Mouse (Mus musculus) limb, embryonic 11.5 days (tissue): Measurements from ENCODE around the gene Chst4. TPM values are rescaled to one million over a fixed set of nuclear protein-coding genes. Genes with fewer than 3 reads are reported as not detected.

Experiments
- ATAC-seq: fragments of 200-750 bp; cut with Nextera tagmentation; 2 replicates; pipeline ENCODE4 v1.8.0; 2017; ENCODE audit warnings: low read depth; ENCODE audit not compliant: insufficient number of reproducible peaks, low FRiP score, low TSS enrichment
- DNase-seq: peaks from one replicate; pipeline ENCODE4 v3.0.0-alpha.2; 2015; ENCODE audit warnings: low spot score
- H3K27ac ChIP-seq: fragments of 300-500 bp; sonication (generic); replicated peaks from 2 replicates; pipeline ENCODE4 v1.5.1; 2014; ENCODE audit warnings: low read depth, mild to moderate bottlenecking, low read length
- H3K27me3 ChIP-seq: fragments of 300-500 bp; sonication (generic); 2 replicates; pipeline ENCODE4 v1.6.1; 2014; ENCODE audit warnings: mild to moderate bottlenecking, low read length, mixed read lengths; ENCODE audit not compliant: control insufficient read depth, insufficient read depth
- H3K36me3 ChIP-seq: fragments of 300-500 bp; sonication (generic); 2 replicates; pipeline ENCODE4 v1.6.1; 2014; ENCODE audit warnings: mild to moderate bottlenecking, low read length, moderate library complexity, mixed read lengths; ENCODE audit not compliant: control insufficient read depth, insufficient read depth
- H3K4me1 ChIP-seq: fragments of 300-500 bp; sonication (generic); 2 replicates; pipeline ENCODE4 v1.6.1; 2014; ENCODE audit warnings: low read length, mixed read lengths; ENCODE audit not compliant: control insufficient read depth, insufficient read depth
- H3K4me2 ChIP-seq: fragments of 300-500 bp; sonication (generic); 2 replicates; pipeline ENCODE4 v1.6.1; 2014; ENCODE audit warnings: low read depth, mild to moderate bottlenecking, moderate library complexity; ENCODE audit not compliant: severe bottlenecking
- H3K4me3 ChIP-seq: fragments of 300-500 bp; sonication (generic); 2 replicates; pipeline ENCODE4 v1.5.1; 2014; ENCODE audit warnings: low read depth, low read length
- H3K9ac ChIP-seq: fragments of 300-500 bp; sonication (generic); 2 replicates; pipeline ENCODE4 v1.6.1; 2014; ENCODE audit warnings: mild to moderate bottlenecking, low read length
- H3K9me3 ChIP-seq: fragments of 300-500 bp; sonication (generic); 2 replicates; pipeline ENCODE4 v1.6.1; 2016; ENCODE audit warnings: low read length; ENCODE audit not compliant: control insufficient read depth
- WGBS: fragments of 180-500 bp; shearing (Covaris S2); extraction: QIAGEN DNeasy Blood & Tissue Kit; methylation state at CpG from one replicate; pipeline ENCODE4 v1.1.7; 2014; 5-methylcytosine and 5-hydroxymethylcytosine counted together
- polyA plus RNA-seq: library from polyadenylated mRNA; unstranded; fragments of >200 nt; fragmentation: Nextera tagmentation; extraction: Ambion mirVana; gene quantifications from 2 replicates; pipeline ENCODE4 v1.2.1, GENCODE M21; 2014

The Chst4 gene
- polyA plus RNA-seq, 1 experiment from 2014 or later = not detected

DNA sequence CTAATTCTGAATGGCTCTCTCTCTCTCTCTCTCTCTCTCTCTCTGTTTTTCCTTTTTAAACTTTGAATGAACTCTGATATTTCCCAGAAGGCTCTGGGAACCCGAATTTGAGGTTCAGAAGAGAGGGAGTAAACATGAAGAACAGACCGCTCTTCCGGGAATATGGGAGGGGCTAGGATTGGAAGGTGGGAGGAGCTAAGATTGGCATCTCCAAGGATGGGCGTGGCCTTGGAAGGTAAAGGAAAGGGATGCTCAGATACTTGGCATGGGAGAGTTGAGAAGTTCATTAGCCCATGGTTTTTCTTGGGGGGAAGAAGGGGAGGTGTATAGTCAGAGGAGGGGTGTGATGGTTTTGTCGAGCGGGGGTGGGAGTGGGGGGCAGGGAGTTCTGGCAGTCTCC, 17.5 kb downstream of the Chst4 start:
- Histone ChIP-seq H3K4me1 (no peaks in the 10 kb centered on the region), H3K9ac (no peak overlapping the region), H3K27ac (no peak overlapping the region), H3K27me3 (no peaks in the 10 kb centered on the region), H3K36me3 (no peaks in the 10 kb centered on the region), H3K4me2 (no peak overlapping the region), H3K9me3 (no peaks in the 10 kb centered on the region), H3K4me3 (no peak overlapping the region)
- DNase-seq (no peak), ATAC-seq (no peak)
- WGBS = 62% methylated on average over 6 of the region's 6 CpGs

DNA sequence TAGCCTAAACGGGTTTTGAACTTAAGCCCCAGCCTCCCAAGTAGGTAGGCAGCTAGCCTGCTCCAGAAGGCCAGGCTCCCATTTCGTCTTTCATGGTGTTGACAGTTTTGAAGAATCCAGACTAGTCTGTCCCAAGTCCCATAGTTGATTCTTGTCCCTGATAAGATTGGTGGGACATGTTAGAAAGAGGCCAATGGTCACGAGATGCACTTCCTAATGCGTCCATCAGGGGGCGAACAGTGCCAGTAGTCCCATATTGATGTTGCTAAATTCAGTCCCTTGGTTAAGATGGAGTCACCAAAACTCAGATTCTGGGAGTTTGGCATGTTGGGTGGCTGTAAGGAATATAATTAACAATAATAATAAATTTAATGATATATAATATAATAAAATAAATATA, 28.7 kb downstream of the Chst4 start:
- no peak for ATAC-seq
- Histone ChIP-seq H3K4me3 (no peak overlapping the region), H3K9me3 (no peaks in the 10 kb centered on the region), H3K27ac (no peak overlapping the region), H3K4me2 (no peak overlapping the region), H3K27me3 (no peaks in the 10 kb centered on the region), H3K36me3 (no peaks in the 10 kb centered on the region), H3K9ac (no peak overlapping the region), H3K4me1 (no peaks in the 10 kb centered on the region)
- DNase-seq = peak; percentile 67
- WGBS = 38% methylated on average over 5 of the region's 5 CpGs

DNA sequence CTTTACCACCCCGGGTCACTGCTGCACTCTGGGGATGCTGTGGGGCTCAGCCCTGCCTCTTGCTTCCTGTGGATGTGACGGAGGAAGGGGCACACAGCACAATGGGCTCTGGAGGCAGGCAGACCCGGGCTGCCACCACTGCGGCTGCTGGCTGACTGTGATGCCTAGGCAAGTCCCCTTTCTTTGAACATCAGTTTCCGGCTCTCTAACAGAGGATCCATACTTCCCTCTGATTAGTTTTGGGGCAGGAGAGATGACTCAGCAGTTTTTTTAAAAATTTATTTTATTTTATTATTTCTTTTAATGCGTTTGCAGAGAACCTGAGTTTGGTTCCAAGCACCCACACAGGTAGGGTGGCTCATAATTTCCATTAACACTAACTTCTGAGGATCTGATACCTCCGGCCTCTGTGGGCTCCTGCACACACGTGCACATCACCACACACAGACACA, 30.5 kb downstream of the Chst4 start:
- no peak for ATAC-seq

DNA sequence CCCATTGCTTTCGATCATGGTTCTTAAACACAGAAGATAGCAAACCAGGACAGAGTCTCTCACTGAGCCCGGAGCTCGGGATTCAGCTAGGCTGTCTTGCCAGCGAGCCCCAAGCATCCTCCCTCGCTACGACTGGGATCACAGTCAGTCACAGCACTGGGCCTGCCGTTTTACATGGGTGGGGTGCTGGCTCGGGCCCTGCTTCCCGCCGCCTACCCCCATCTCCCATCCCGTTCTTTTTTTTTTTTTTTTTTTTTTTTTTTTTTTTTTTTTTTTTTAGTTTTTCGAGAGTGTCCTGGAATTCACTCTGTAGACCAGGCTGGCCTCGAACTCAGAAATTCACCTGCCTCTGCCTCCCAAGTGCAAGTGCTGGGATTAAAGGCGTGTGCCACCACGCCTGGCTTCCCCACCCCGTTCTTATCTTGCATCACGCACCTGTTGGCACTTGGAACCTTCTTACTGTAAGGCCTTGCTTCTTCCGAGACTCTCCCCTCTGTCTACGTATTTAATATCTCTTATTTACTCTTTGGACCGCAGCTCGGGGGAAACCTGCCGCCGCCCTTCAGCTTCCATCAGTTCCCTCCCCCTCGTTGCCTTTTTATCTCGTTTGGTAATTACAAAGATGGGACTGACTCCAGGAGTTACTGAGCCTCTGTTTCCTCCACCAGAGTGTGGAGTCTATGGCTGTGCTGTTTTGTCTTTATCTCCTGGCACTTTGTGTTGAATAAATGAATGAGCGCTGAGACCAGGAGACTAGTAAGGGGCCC, 31.1 kb downstream of the Chst4 start:
- Histone ChIP-seq H3K4me2 (no peak overlapping the region), H3K4me3 (no peak overlapping the region), H3K9ac (no peak overlapping the region), H3K27ac (no peak overlapping the region), H3K9me3 (no peaks in the 10 kb centered on the region), H3K27me3 (no peaks in the 10 kb centered on the region), H3K4me1 (no peaks in the 10 kb centered on the region), H3K36me3 (no peaks in the 10 kb centered on the region)
- WGBS = 91% methylated on average over 26 of the region's 26 CpGs
- ATAC-seq (no peak), DNase-seq (no peak)

More for the DNA sequence above, 30.5 kb downstream of the Chst4 start:
- no peak for DNase-seq
- Histone ChIP-seq H3K9me3 (no peaks in the 10 kb centered on the region), H3K27me3 (no peaks in the 10 kb centered on the region), H3K4me1 (no peaks in the 10 kb centered on the region), H3K4me3 (no peak overlapping the region), H3K9ac (no peak overlapping the region), H3K27ac (no peak overlapping the region), H3K36me3 (no peaks in the 10 kb centered on the region), H3K4me2 (no peak overlapping the region)
- WGBS = 75% methylated on average over 8 of the region's 8 CpGs

DNA sequence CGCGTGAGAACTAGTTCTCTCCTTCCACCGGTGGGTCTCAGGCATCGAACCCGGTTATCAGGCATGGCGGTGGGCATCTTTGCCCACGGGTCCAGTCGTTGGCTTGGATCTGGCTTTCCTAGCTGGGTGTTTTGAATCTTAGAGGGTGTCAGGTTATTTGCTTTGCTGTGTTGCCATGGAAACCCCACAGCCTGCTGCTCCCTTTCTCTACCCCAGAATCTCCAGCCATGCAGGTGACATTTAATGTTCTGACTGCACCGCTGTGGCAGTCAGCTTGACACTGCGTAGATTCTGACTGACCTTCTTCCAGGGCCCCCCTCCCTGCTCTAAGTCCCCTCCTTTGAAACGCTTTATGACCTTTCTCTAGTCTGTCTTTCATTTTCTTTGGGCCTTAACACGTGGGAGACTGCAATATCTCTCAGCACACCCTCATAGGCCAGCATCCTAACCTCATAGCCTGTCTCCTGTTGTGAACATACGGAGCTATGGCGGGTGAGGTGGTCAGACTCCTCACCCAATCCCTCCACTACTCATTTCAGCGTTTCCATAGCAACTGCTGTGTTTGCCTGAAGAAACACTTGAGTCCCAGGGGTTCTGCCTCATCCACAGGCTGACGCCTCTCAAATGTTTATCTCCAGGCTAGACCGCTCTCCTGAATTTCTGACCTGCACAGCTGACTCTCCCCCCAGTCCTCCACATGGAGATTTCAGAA, 33.1 kb downstream of the Chst4 start:
- no peaks in the 10 kb centered on the region for H3K9me3 ChIP-seq
- ATAC-seq (no peak), DNase-seq (peak; percentile 28)
- H3K27me3 ChIP-seq = no peaks in the 10 kb centered on the region
- H3K27ac ChIP-seq = no peak overlapping the region
- H3K9ac ChIP-seq = no peak overlapping the region
- H3K36me3 ChIP-seq = no peaks in the 10 kb centered on the region
- H3K4me1 ChIP-seq = no peaks in the 10 kb centered on the region
- WGBS = 68% methylated on average over 17 of the region's 17 CpGs
- H3K4me2 ChIP-seq = no peak overlapping the region
- H3K4me3 ChIP-seq = no peak overlapping the region

DNA sequence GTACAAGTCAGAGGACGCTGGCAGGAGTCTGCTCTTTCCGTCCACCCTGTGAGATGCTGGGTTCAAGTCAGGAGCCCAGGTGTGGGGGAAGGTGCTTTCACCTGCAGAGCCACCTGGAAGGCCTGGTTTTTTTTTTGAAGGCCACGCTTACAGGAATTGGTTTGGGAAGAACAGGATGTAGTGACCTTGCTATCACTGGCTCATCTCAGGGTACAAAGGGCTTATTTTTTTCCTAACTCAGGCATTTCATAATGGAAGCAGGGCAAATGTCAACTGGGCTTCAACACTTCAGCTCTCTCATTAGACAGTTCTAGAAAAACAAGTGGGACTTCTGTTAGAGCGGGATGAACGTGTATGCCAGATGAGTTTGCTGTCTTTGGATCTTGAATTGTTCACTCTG, 35.2 kb downstream of the Chst4 start:
- ATAC-seq = no peak
- Histone ChIP-seq H3K36me3 (no peaks in the 10 kb centered on the region), H3K27me3 (no peaks in the 10 kb centered on the region), H3K4me2 (no peak overlapping the region), H3K27ac (no peak overlapping the region), H3K9me3 (no peaks in the 10 kb centered on the region), H3K4me3 (no peak overlapping the region), H3K4me1 (no peaks in the 10 kb centered on the region), H3K9ac (no peak overlapping the region)
- DNase-seq = no peak
- WGBS = 82% methylated on average over 5 of the region's 5 CpGs

DNA sequence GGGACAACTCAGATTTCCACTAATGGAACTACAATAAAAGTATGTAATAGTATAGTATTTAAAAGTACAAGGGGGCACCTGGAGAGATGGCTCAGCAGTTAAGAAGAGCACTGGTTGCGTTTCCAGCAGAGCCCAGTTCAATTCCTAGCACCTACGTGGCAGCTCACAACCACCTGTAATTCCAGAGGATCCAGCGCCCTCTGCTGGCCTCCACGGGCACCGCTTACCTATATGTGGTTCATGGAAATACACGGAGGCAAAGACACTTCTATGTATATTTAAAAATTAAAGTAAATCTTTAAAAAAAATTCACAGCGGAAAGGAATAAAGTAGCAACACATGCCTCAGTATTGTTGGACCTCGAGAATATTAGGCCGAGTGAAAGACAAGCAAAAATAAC, 36.6 kb downstream of the Chst4 start:
- Histone ChIP-seq H3K27ac (no peak overlapping the region), H3K4me1 (no peaks in the 10 kb centered on the region), H3K9ac (no peak overlapping the region), H3K9me3 (no peaks in the 10 kb centered on the region), H3K36me3 (no peaks in the 10 kb centered on the region), H3K27me3 (no peaks in the 10 kb centered on the region), H3K4me2 (no peak overlapping the region), H3K4me3 (no peak overlapping the region)
- DNase-seq (peak; percentile 54), ATAC-seq (no peak)
- WGBS = 34% methylated on average over 9 of the region's 9 CpGs

DNA sequence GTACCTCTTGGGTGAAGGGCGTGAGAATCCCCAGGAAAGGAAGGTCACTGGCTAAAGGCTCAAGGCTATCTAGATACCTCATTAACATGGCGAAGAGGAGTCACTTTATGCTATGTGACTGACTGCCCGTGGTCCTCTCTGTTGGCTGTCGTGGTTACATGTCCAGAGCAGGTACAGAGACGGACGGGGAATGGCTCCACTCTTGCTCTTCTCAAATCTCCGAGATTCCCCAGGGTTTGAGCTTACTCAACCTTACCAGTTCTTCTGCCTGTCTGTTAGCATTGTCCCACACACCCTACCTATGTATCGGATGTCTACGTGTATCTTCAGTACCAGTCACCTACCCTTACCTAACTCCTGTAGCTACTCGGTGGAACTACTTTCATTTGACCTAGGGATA, 39.6 kb downstream of the Chst4 start:
- H3K9ac ChIP-seq = no peak overlapping the region
- no peak overlapping the region for H3K4me3 ChIP-seq
- H3K36me3 ChIP-seq = no peaks in the 10 kb centered on the region
- no peaks in the 10 kb centered on the region for H3K9me3 ChIP-seq
- no peaks in the 10 kb centered on the region for H3K27me3 ChIP-seq
- H3K27ac ChIP-seq = no peak overlapping the region
- WGBS = 88% methylated on average over 10 of the region's 10 CpGs
- no peak for ATAC-seq
- no peak overlapping the region for H3K4me2 ChIP-seq
- no peaks in the 10 kb centered on the region for H3K4me1 ChIP-seq
- no peak for DNase-seq
